Mouse (Mus musculus): ENCODE data around the gene Atg101. TPM values are rescaled to one million over a fixed set of nuclear protein-coding genes. Genes with fewer than 3 reads are reported as not detected.

Atg101 gene
- 10 to 100 TPM; 42.9 to 44.5 TPM for total RNA-seq (2023)

DNA sequence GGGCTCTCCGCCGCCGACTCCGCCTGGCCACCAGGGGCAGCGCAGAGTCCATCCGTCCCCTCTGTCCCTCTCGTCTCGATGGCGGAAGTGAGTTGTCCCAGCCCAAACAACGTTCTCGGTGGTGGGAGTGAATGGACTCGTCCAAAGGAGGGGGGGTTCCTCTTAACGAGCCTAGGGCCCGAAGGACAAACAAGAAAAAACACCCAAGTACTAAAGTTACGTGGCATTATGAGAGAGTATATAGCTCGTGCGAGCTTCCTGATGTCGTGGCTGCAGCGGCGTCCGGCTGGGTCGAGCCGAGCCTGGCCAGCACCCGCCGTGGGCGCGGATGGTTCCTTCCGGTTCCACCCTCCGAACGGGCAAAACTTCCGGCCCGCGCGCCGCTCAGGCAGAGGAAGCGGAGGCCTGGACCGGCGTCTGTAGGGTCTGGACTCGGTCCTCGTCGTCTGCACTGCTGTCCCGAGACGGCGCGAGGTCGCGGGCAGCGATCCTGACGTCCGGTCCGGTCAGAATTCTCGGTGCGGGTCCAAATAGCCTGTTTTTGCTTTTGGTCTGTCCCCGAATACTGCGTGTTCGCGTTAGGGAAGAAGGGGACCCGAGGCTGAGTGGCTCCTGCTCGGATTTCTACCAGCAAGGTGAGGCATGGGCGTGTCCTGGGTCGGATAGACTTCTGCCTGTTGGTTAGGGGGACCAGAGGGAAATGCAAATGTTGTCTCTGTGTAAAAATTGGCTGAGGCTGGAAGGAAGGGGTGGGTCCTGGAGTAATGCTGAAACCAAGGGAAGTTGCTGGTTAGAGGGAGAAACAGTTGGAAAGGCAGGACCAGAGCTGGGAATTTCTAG lies at the start of gene Atg101:
Gene Atg101, plus strand, starts transcription at position 362 of the 840 bp plus-strand sequence.

DNA sequence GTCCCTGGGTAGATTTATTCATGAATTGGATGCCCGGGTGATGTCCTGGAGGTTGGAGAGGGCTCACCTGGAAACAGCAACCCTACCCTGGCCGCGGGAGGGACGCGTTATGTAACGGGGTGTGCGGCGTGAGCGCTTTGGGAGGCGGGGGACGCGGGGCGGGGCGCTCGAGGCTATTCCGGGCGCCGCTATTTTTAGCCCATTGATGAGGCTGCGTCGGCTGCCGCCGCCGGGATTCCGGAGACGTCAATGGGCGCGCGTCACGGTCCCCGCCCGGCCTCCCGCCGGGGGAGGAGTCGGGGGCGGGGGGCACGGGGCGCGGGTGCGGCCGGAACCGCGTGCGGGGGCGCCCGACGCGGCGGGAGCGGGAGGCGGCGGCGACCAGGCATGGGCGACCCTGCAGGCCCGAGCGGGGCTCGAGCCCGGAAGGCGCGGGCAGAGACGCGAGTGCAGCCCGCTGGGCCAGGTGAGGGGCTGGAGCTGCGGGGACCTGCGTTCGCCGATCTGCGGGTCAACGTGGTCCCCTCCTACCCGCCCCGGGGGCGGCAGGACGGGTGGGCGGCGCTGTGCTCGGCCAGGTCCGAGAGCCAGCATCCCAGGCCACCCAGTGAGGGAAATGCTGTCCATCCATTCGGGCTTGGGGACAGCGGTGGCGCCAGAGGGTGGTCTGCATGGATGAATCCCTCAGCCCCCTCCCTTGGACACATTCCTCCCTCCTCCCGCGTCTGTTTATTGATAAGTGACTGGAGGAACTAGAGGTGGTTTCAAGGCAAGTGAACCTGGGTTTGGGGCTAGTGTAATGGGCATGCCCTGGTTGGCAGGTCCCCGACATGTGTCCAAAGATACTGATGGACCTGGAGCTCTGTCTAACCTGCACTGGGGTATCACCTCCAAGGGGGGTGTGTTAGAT lies 29.9 kb upstream of the Atg101 start, which contains the start of gene Nr4a1:
Gene Nr4a1, plus strand, starts transcription at position 384 of the 910 bp plus-strand sequence.

DNA sequence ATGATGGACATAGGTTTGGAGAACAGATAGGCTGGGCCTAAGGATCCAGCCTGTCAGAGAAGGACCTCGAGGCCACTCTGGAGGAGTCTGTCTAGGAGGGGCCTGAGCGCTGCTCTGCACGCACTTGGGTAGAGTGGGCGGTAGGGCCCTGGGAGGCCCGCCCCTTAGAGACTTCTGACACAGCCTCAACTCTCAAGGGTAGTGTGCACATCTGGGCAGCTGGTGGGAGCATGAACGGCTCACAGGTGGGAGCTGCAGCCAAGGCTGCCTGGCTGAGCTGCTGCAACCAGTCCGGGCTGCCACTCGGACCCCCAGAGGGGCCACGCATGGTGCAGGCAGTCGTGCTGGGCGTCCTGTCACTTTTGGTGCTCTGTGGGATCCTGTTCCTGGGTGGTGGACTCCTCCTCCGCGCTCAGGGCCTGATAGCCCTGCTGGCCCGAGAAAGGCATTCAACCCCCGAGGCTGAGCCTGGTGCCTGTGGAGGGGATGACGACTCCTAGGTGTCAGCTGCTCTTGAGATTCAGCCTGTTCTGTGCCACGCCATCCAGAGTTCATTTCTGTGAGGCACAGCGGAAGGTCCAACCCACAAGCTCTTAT lies 9.1 kb downstream of the Atg101 start, which contains the start of gene 6030408B16Rik:
Gene 6030408B16Rik, plus strand, starts transcription at position 188 of the 597 bp plus-strand sequence.

Other genes starting within 250 kb of the Atg101 start
- gene Gm47841, start 236.9 kb upstream of the Atg101 start, total RNA-seq (2023) = not detected
- 1 to 10 TPM in 1 of 2 experiments, under 1 TPM in 1; 0.89 to 1.0 TPM for gene Fignl2, start 205.7 kb upstream of the Atg101 start, total RNA-seq (2023)
- gene Ankrd33, start 168.5 kb upstream of the Atg101 start, total RNA-seq (2023) = not detected
- gene Acvrl1, start 155.8 kb upstream of the Atg101 start, total RNA-seq (2023) = 10 to 100 TPM; 52.6 to 61.6 TPM
- 10 to 100 TPM; 25.7 to 26.7 TPM for gene Acvr1b, start 110.2 kb upstream of the Atg101 start, total RNA-seq (2023)
- gene Grasp, start 60.1 kb upstream of the Atg101 start, total RNA-seq (2023) = 10 to 100 TPM; 15.2 to 17.9 TPM
- 1,000 to 10,000 TPM; 2,185 to 2,202 TPM for gene Nr4a1, start 30.0 kb upstream of the Atg101 start, total RNA-seq (2023)
- gene 6030408B16Rik, start 8.9 kb downstream of the Atg101 start, total RNA-seq (2023) = under 1 TPM; 0.46 to 0.79 TPM
- gene Krt80, start 85.9 kb downstream of the Atg101 start, total RNA-seq (2023) = 100 to 1,000 TPM; 169 to 182 TPM
- 1 to 10 TPM; 6.9 to 7.7 TPM for gene Krt7, start 126.8 kb downstream of the Atg101 start, total RNA-seq (2023)
- not detected for gene Krt87, start 154.5 kb downstream of the Atg101 start, total RNA-seq (2023)
- not detected for gene Krt88, start 163.5 kb downstream of the Atg101 start, total RNA-seq (2023)
- gene Krt81, start 179.5 kb downstream of the Atg101 start, total RNA-seq (2023) = not detected
- gene Krt86, start 189.2 kb downstream of the Atg101 start, total RNA-seq (2023) = under 1 TPM; 0.27 to 0.73 TPM
- not detected for gene Krt83, start 207.2 kb downstream of the Atg101 start, total RNA-seq (2023)
- gene Gm49425, start 233.0 kb downstream of the Atg101 start, total RNA-seq (2023) = not detected
- gene Krt84, start 248.5 kb downstream of the Atg101 start, total RNA-seq (2023) = not detected

Data from monocyte, adult 59 days (primary cell).